Mouse (Mus musculus) right cerebral cortex, adult 2 months (tissue): ENCODE results near the gene Adgre5.

Experiments
- DNase-seq, 2 experiments: peaks; one replicate each; pipeline ENCODE4 v3.0.0; 2021 to 2022; ENCODE audit warnings: low spot score in 2 of 2

The Adgre5 gene

DNA sequence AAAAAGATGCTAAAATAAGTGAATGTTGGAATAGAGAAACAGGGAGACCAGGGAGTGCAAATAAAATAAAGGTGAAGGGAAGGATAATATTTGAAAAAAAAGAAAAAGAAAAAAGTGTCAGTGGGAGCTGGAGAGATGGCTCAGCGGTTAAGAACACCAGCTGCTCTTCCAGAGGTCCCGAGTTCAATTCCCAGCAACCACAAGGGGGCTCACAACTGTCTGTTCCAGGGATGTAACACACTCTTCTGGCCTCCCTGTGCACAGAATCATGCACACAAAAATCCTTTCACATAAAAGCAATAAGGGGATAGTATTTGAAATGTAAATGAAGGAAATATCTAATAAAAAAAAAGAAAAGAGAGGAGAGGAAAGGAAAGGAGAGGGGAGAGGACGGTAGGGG lies 13.0 kb upstream of the Adgre5 start:
- DNase-seq, result no peak

DNA sequence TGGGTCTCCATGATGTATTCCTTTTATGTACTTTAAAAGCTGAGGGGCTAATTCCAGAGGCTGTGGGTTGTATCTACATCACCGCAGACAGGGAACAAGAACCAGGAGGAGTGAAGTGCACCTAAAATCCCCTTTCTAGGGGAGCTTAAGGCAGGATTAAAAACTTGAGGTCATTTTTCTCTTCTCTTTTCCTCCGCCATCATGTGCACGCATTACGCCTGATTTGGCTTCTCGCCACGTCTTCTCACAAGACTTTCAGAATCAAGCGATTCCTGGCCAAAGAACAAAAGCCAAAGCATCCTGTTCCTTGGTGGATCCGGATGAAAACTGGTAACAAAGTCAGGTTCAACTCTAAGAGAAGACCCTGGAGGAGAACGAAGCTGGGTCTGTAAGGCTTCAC lies 8.1 kb upstream of the Adgre5 start:
- DNase-seq, result no peak

DNA sequence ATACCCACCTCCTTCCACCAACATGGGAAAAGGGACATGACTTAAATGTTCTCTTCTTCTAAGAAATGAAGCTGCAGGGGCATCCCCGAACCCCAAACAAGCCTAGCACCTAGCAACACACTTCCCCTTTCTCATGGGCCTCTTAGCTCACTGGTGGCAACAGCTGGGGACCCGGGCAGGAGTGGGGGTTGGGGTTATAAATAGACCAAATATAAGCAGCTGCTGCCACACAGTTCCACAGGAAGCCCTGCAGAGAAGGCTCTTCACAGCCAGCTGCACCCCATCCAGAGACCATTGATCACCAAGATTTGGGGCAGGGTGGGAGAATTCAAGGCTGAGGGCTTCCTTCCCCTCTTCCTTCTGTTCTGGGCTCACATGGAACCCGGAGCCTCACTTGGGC lies 7.6 kb upstream of the Adgre5 start:
- DNase-seq, result no peak

DNA sequence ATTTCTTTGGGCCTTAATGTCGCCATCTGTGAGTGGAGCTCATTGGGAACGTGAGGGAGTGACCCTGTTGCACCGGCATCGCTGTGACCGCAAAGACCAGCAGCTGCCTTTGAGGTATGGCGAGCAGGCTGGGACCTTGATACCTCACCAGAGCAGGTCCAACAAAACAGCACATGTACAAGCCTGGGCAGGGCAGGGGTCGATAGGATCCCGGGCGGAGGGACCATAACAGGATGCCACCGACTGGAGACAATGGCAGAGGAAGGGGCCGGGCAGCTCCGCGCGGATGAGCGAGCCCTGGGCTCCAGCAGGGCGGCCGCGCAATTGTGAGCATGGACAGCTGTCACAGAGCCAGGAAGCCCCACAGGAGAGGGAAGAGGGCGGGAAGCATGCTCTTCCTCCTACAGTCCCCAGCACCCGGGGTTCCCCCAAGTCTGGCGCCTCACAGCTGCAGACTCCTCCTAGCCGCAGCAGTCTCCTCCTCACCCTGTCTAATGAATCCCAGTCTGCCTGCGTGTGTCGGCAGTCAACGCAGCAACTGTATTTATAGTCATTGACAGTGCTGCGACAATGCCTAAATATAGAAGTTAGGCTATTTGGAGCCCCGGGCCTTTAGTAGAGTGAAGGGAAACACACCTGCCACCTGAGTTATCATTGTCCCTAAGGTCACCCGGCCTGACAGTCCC lies 6.7 kb upstream of the Adgre5 start:
- DNase-seq, result peak; percentile 42 to 65

DNA sequence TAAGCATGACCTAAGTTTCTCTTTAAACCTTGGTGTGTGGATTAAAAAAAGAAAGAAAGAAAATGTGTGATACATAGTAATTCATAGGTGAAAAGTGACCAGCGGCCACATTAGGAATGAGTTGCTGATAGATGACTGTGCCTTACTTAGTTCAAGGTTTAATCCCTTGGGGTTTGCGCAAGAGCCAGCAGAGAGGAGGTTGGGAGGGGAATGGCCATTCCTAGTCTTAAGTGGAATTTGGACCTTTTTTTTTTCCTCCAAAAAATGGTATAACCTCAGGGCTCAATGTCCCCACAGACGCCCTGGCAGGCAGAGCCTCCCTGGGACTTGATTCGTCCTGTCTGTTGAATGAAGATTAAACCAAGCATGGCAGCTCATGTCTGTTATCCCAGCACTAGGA lies 2.9 kb upstream of the Adgre5 start:
- DNase-seq, result no peak

DNA sequence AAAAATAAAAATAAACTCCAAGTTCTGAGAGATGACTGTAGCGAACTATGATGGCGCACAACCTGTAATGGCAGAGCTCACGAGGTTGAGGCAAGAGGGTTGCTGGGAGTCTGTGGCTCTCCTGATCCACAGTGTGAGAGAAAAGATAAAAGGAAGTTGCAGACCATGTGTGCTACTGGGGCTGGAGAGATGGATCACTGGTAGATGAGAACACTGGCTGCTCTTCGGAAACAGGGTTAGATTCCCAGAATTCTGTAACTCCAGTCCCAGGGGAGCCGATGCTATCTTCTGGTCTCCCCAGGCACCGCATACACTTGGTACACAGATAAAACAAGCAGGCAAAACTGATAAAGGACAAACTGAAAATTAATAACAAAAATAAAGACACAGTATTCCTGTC lies 1.8 kb upstream of the Adgre5 start:
- DNase-seq, result no peak

DNA sequence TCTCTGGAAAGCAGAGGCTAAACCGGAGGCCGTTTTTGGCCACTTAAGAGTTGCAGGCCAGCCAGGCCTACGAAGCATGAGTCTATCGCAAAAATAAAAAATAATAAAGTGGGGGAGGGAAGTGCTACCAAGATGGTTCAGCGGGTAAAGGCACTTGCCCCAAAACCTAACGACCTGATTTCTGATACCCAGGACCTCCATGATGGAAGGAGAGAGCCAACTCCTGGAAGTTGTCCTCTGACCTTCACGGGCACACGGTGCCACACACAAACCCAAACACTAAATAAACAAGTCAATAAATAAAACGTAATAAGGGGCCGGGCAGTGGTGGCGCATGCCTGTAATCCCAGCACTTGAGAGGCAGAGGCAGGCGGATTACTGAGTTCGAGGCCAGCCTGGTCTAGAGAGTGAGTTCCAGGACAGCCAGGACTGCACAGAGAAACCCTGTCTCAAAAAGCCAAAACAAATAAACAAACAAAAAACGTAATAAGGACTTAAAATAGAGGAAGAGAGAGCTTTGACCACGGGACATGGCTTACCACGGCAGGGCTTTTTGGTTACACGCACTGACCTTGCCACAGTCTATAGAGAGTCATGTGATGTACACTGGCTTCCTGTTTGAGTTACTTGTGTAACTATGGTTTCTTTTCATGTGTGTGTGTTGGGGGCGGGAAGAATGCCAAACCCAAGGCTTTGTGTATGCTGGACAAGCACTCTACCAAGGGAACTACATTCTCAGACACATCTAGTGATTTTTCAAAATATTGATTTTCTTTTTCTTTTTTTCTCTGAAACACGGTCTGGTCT lies 926 bp upstream of the Adgre5 start:
- DNase-seq, result no peak

DNA sequence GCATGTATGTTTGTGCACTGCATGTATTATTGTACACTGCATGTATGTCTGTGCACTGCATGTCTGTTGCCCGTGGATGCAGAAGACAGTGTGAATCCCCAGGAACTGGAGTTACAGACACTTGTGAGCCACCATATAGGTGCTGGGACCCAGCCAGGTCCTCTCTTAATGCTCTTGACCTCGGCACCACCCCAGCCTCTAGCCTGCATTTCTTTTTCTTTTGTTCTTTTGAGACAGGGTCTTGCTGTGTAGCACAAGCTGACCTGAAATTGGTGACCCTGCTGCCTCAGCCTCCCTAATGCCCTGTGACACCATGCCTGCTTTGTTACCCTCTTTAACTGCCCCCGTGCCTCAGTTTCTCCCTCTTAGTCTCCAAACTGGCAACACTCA lies 545 bp downstream of the Adgre5 start:
- no peak for DNase-seq

DNA sequence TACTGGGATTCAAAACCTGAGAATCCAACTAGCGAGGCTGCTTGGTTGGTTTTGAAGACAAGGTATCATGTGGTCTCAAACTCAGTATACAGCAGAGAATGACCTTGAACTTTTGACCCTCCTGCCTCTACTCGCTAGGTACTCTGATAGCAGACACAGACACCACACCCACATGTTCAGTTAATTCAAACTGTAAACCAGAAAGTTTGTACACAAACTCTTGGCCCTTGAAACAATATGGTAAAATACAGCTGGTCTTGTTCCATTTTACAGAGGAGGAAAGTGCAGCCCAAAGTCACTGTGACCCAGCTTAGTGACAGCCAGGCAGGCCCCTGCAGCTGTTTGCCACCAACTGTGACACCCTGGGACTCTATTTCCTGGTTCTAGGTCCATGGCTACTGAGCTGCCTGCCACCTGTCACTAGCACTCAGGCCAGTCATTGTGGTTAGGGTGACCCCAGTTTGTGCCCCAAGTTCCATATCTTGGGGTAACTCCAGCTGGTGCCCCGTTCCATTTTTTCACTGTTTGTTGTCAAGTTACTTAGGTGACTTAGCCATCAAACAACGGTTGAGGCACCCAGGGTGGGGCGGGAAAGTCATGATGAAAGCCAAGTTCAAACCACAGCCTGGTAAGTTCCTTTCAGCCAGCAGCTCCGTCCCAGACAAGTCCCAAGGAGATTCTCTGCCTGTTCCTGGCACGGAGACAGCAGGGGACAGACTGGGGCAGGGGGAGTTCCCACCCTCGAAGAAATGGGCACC lies 1.2 kb downstream of the Adgre5 start:
- DNase-seq, result no peak

DNA sequence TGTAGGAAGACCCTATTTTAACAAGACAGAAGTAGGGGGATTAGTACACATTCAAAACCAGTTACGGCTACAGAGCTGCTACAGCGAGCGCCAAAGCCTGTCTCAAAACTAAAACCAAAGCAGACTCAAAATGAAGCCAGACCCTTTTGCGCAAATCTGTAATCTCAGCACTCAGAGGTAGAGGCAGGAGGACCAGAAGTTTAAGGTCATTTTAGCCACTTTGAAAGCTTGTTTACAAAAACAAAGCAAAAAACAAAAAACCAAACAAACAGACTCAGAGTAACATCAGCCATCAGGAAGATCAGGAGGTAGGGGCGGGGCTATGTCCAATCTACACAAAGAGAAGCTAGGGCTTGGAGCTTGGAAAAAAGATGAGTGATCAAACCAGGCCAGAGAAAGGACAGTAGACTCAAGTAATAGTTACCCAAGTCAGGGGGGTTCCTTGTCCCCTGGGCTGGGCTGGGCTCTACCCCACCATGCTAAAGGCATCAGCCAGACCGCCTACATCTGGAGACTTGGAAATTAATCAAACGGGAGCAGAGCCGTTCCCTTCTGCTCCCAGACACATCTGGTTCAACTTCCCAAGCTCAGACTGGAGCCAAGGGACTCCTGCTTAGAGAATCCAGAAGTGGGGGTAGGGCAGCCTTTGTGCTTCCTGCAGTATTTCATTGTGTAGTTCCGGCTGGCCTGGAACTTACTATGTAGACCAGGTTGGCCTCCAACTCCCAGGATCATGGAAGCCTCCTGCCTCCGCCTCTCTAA lies 2.0 kb downstream of the Adgre5 start:
- no peak for DNase-seq

DNA sequence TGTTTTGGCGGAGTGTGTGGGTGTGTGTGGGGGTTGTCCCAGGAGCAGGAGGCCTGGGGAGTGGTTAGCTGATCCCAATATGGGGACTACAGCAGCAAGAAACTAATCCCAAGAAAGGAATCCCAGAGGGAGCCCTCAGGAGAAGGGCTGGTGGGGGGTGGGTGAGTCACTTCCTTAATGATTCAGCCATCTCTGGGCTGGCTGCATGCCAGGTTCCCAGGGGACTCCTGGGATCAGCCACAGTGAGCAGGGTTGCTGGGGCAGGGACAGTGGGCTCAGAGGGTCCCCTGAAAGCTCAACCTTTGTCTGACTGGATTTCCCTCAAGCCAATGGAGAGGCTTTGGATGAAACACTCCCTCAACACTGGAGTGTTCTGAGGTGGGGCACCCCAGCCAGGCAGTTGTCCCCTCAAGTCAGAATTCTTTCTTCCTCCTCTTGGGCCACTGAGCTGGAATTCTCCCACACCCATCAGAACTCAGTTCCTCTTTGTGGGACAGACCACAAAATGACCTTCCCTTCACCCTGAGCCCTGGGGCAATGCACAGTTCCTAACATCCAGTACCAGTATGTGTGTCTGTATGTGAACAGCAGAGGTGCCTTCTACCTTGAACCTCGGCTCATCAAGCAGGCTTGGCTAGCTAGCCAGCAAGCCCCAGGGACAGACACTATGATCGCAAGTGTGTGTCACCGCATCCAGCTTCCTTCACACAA lies 3.1 kb downstream of the Adgre5 start:
- DNase-seq, result no peak

DNA sequence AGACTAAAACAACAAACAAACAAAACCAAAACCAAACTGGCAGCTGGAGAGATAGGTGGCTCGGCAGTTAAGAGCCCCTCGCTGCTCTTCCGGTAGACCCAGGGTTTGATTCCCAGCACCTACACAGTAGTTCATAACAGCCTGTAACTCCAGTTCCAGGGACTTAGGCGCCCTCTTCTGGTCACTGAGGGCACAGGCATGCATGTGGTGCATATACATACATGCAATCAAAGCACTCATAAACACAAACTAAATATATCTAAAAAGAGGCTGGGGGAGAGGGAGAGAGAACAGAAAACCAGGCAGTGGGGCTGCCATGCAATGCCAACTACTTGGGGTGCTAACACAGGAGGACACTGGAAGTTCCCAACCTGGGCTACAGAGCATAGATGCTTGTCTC lies 3.8 kb downstream of the Adgre5 start:
- no peak for DNase-seq

DNA sequence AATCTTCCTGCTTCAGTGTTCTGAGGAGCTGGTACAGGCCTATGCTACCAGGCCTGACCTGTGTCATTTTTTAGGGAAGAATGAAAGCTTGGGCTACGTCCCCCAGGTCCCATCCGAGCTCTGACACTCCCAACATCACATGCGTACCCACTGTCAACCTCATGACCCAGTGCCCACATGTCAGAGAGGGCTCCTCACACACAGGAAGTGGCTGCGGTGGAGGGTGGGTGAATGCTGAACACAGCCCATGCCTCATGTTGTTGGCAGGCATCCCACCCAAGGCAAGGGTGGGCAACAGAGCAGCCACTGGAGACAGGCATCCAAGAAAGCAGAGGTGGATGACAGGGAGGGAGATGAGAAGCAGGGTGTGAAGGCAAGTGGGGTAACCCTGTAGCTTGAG lies 4.4 kb downstream of the Adgre5 start:
- DNase-seq, result no peak

DNA sequence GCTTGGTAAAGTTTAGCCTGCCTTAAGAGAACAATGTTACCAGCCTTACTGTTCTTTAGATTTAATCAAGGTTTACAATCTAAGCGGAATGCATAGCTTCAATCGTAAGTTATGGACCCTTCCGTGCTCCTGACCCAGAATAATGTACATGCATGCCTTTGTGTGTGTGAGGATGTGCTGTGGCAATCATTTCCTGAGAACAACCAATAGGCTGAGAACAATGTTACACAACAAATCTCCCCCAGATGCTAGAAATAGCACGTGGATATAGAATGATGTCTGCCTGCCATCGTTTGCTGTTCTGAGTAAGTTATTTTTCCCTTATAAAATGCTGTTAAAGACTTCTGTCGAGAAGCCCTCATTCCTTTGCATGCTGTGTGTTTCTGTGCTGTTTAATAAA lies 8.2 kb downstream of the Adgre5 start:
- DNase-seq, result no peak

DNA sequence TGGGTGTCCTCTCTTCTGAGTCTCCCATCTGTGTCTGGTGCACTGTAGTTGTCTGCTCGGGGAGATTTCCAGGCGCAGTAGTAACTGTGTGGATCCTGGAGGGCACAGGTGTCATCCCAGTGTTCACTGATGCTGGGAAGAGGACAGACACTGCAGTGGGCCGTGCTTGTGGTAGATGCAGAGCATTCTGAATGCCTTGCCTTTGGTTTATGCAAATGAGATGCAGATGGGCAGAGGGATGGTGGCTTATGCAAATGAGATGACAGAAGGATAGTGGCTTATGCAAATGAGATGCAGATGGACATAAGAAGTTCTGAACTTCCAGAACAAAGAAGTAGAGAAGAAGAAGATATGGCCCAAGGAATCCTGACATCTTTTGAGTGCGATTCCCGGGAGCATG lies 9.2 kb downstream of the Adgre5 start:
- DNase-seq, result no peak

DNA sequence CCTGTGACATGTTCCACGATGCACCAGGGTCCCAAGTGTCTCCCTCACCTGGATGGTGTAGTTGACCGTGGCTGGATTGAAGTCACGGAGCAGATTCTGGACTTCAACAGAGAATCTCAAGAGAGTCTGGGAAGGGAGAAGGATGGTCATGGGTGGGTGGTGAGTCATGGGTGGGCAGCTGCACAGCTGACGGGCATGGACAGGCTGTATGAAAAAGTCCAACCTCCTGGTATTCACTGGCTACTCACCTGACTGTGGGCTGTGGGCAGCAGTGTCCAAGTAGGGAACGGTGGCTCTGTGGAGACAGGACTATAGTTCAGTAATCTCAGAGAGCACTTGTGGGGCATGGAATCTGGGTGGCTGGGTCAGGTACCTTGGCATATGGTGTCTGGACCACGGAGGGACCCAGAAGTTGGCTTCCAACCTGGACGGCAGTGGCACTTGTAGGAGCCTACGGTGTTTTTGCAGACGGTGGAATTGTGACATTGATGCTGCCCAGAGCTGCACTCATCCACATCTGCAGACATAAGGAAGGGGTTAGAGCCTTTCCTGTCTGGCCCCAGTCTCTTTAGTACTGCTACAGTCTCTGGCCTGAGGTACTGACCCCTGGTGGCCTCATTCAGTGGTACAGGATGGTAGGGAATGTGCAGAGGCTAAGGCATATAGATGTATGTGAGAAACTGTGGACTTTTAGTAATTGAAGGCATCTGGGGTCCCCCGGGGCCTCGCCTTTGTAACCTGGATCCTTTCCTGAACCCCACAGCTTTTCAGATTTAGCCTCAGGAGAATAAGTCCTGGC lies 11.9 kb downstream of the Adgre5 start:
- DNase-seq, result no peak

DNA sequence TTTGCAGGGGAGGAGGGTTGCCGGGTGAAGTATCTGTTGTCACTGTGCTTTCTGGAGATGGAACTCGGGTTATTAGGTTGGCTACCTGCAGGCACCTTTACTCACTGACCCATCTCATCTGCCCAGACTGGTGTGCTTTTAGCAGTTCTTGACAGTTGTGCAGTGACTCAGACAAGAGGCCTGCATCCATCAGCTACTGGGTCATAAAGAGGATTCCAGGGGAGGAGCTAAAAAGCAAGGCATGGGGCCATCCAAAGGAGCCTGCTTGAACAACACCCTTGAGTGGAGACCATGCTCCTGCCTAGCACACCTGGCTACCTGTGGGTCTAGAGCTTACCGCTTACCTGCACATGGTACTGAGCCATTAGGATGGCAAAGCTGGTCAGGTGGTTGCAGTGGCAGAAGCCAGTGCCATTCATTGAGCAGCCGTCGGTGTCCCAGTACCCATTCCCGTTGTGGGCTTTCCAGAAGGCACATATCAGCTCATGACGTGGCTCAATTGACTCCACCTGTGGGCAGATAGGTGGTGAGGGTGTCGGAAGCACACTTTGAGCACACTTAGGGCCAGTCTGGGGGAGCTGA lies 15.5 kb downstream of the Adgre5 start:
- no peak for DNase-seq

DNA sequence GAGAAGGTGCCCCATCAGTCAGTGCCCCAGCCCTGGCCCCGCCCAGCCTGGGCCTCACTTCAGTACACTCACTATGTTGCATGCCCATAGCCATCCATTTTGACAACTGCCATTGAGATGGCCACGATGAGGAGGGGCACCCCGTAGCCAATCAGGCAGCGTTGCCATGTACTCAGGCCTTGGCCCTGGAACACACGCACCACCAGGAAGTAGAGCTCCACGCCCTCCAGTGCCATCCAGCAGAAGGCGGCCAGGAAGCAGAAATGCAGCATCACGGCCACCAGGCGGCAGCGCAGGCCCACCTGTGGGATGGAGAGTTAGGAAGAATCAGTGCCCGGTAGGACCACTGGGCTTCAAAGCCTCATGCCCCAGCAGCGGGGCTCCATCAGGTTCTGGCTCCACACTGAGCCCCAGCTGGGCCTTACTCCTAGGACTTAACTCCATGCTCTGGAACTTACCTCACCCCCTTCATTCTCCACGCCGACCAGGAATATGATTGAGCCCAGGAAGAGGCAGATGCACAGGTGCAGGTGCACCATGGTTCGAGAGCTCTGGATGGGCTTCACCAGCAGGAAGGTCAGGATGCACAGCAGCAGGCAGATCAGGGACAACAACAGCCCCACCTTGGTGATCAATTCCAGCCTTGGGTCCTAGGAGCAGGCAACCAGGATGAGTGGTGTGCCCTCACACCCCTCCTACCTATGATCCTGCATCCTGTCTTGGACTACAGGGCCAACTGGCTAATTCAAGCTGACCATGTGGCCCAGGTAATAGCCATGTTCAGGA lies 16.2 kb downstream of the Adgre5 start:
- peak; percentile 82 to 86 for DNase-seq

DNA sequence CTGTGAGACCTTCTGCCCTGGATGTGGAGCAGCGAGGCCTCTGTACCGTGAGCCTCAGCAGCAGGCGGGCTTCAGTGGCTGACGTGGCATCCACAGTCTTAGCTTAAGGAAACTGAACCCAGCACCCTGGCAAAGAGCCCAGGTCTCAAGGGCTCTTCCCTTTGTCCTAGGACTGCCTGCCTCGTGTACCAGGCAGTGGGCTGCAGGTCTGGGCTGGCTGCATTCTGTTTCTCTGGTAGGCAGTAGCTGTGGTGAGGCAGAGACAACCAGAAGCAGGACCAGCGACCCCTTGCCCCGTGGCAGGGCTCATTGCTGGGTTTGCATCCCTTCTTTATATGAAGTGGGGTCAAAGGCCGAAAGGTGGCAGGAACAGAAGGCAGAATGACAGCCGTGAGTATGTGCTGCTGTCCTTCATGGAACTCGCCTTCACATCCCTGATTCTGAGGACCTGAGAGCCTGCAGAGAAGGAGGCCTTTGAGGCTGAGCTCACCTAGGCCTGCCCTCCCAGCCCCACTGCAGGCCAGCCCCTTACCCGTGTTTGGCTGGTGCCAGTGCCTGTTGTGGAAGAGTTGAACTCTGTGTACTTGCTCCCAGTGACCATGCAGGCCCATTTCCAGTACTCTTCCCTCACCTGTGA lies 17.6 kb downstream of the Adgre5 start:
- no peak for DNase-seq
